Mouse (Mus musculus) adrenal gland (tissue): Measurements from ENCODE around the gene Tekt3.

Source experiments
- intact Hi-C: fragments of 180-260 bp; cut with DNase I; formaldehyde crosslinking; loops from one replicate; pipeline ENCODE4 v1.15.1; 2025

Gene Tekt3

DNA sequence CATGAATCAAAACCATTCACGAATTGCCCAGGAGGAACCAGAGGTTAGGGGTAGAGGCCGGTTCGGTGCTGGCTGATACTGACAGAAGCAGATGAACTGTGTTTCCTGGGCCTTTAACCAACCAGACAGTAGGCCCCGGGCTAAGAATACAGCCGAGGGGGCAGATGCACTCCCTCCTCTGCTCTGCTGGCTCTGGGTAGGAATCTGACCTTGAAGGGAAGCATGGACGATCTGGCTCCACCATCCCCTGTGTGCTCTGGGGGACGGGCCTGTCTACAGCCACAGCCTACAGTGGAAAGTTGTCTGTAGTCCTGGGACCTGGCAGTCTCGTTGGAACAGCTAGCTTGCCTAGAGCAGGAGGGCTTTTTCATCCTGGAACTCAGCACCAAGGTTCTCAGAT lies 82.0 kb downstream of the Tekt3 start:
- intact Hi-C loops = no loop called here
